Mouse (Mus musculus) embryo, embryonic 9.5 days (tissue): Measurements from ENCODE around the gene Medag.

Experiments used
- DNase-seq: peaks from one replicate; pipeline ENCODE4 v3.0.0-alpha.2; 2017; ENCODE audit errors: extremely low spot score

Medag gene

GRCm38 (mm10) chr5:149429541-149429940, 18.0 kb downstream of the Medag start:
- DNase-seq = no peak

- DNase-seq = no peak
Observed at GRCm38 (mm10) chr5:149430943-149431342, 19.4 kb downstream of the Medag start.

GRCm38 (mm10) chr5:149433618-149434017, 22.1 kb downstream of the Medag start:
- no peak for DNase-seq

- DNase-seq = no peak
Observed at GRCm38 (mm10) chr5:149434141-149434690, 22.7 kb downstream of the Medag start.

GRCm38 (mm10) chr5:149436541-149436940, 25.0 kb downstream of the Medag start:
- no peak for DNase-seq

GRCm38 (mm10) chr5:149437150-149437549, 25.6 kb downstream of the Medag start:
- no peak for DNase-seq

GRCm38 (mm10) chr5:149439531-149440179, 28.1 kb downstream of the Medag start, which contains the start of gene Tex26:
Tex26 (plus strand) TSS chr5:149439660.
- peak; percentile 89 for DNase-seq

- peak; percentile 77 for DNase-seq
Observed at GRCm38 (mm10) chr5:149440180-149440573, 28.6 kb downstream of the Medag start.

GRCm38 (mm10) chr5:149441646-149442276, 30.2 kb downstream of the Medag start:
- DNase-seq = no peak

- no peak for DNase-seq
Observed at GRCm38 (mm10) chr5:149442277-149442660, 30.7 kb downstream of the Medag start.

GRCm38 (mm10) chr5:149444451-149444850, 32.9 kb downstream of the Medag start:
- DNase-seq = no peak

GRCm38 (mm10) chr5:149446495-149446894, 34.9 kb downstream of the Medag start:
- no peak for DNase-seq

GRCm38 (mm10) chr5:149447733-149448132, 36.2 kb downstream of the Medag start:
- DNase-seq = no peak

GRCm38 (mm10) chr5:149449406-149449805, 37.9 kb downstream of the Medag start:
- DNase-seq = no peak

GRCm38 (mm10) chr5:149451209-149451681, 39.7 kb downstream of the Medag start:
- DNase-seq = no peak

- DNase-seq = peak; percentile 68
Observed at GRCm38 (mm10) chr5:149454281-149454680, 42.7 kb downstream of the Medag start.

- DNase-seq = no peak
Observed at GRCm38 (mm10) chr5:149456544-149456943, 45.0 kb downstream of the Medag start.

GRCm38 (mm10) chr5:149462071-149462470, 50.5 kb downstream of the Medag start:
- no peak for DNase-seq

GRCm38 (mm10) chr5:149465305-149465704, 53.8 kb downstream of the Medag start:
- no peak for DNase-seq

- no peak for DNase-seq
Observed at GRCm38 (mm10) chr5:149474142-149474541, 62.6 kb downstream of the Medag start.

GRCm38 (mm10) chr5:149474701-149475468, 63.3 kb downstream of the Medag start:
- no peak for DNase-seq
